Mouse (Mus musculus): ENCODE measurements around the gene Kif2c.

Kif2c gene

GRCm38 (mm10) chr4:117113237-117113636, 69.2 kb downstream of the Kif2c start:
- DNase-seq: no peak

DNA sequence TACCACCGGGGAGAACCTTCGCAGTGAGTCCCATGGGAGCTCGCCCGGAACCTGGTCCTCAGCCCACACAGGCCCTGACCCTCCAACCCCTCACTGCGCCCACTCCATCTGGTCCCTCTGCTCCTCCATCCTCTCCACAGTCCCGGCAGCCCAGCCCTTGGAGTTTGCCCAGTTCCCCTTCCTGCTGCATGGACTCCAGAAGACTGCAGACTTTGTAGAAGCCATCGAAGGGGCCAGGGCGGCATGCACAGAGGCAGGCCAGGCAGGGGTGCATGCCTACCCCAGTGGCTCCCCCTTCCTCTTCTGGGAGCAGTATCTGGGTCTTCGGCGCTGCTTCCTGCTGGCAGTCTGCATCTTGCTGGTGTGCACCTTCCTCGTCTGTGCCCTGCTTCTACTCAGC, 71.5 kb downstream of the Kif2c start:
- no peak for DNase-seq

DNA sequence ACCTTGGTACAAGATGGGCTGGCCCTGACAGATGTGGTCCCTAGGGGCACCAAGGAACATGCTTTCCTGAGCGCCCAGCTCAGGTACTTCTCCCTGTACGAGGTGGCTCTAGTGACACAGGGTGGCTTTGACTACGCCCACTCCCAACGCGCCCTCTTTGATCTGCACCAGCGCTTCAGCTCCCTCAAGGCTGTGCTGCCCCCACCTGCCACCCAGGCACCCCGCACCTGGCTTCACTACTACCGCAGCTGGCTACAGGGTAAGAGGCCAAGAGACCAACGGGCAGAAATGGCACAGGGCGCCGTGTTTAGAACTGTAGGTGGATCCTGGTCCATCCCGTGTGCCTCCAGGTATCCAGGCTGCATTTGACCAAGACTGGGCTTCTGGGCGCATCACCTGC, 72.2 kb downstream of the Kif2c start:
- DNase-seq: no peak

All from cerebellum, adult 18-20 months (tissue).